Mouse (Mus musculus) lung, postnatal 14 days (tissue): ENCODE results near the gene Slc34a2.

Source experiments
- DNase-seq: peaks from one replicate; pipeline ENCODE4 v3.0.0; 2021

Gene Slc34a2

DNA sequence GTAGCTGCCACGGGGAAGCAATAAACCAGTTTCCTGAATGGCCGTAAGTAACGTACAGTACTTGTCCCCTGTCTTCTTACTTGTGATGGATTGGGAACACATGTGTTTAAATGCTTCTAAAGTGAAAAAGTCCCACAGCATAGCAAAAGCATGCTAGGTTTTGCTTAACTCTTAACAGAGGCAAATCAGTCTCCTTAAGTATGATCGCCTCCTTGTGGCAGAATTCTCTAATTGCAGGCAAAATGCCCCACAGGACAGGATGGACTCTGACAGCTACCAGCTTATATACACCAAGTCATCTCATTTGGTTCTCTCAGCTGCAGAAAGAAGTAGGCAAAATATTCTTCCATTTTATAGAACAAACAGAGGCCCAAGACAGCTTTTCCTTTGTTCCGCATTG, 75.1 kb downstream of the Slc34a2 start:
- no peak for DNase-seq

DNA sequence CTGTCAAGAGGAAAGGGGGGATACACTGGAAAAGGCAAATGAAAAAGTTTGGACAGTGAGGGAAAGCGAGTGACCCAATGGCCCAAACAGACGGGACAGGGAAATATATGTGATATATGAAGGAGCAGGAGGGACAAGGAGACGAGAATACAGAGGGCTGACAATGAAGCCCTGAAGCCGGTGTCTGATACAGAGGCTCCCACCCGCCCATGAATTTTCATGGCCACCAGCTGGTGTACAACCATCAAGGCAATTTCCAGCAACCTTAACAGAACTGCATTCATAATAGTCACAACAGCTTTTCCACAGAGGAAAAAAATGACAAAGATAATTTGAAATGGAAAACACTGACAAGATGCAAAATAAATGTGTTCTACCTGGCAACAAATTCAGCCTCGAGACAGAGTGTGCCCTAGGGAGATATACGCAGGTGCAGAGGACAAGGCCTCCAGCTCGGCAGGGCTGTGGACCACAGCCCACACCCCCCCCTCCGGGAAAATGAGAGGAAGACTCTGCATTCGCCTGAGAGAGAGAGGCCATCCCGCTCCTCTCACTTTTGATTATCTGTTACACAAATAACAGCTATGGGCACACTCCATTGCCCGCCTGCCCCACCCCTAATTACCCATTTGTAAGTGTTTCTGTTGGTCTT, 76.9 kb downstream of the Slc34a2 start:
- no peak for DNase-seq

DNA sequence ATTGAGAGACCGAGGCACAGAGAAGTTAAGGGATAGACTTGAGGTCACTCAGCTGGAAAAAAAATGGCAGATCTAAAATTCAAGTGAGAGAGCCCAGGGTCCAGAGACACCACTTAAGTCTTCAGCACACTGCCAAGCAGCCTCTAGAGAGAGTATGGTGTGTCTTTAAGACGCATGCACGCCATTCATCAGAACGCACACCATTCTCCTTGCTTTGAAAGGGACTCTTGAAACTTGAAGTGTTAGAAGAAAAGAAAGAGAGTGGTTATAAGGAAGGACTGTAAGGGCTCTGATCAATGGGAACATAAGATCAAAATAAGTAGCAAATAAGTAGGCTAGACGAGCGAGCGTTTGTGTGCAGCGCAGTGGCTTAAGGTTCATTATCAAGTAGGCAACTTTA, 80.3 kb downstream of the Slc34a2 start:
- DNase-seq: no peak

GRCm38 (mm10) chr5:53119689-53120088, 81.8 kb downstream of the Slc34a2 start:
- no peak for DNase-seq
